Mouse (Mus musculus): ENCODE measurements at regions not wholly inside any gene's neighbourhood (a gene's known extent, or its start where the extent isn't known, plus 50 kb on each side); places are given as distances from the start of the nearest gene placed in this dataset.
A peak's percentile ranks its signal among the peaks of the same experiment; 100 is the strongest.

- intact Hi-C loops (cut with DNase I), result no loop called here
- DNase-seq, result no peak
Observed at GRCm38 (mm10) chr10:91971951-91972350, 750.3 kb downstream of the Nedd1 start.

GRCm38 (mm10) chr10:91967570-91968310, 754.5 kb downstream of the Nedd1 start:
- DNase-seq, result no peak
- intact Hi-C loops (cut with DNase I), result no loop called here

GRCm38 (mm10) chr10:91959734-91960492, 762.3 kb downstream of the Nedd1 start:
- DNase-seq, result no peak
- intact Hi-C loops (cut with DNase I), result no loop called here

GRCm38 (mm10) chr10:91953078-91953477, 769.1 kb downstream of the Nedd1 start:
- intact Hi-C loops (cut with DNase I), result no loop called here
- no peak for DNase-seq

- no peak for DNase-seq
- intact Hi-C loops (cut with DNase I), result no loop called here
Observed at GRCm38 (mm10) chr10:91923626-91924025, 742.5 kb upstream of the Tmpo start.

- intact Hi-C loops (cut with DNase I), result no loop called here
- DNase-seq, result no peak
Observed at GRCm38 (mm10) chr10:91889864-91890263, 708.7 kb upstream of the Tmpo start.

- intact Hi-C loops (cut with DNase I), result no loop called here
Observed at GRCm38 (mm10) chr10:91888537-91888936, 707.4 kb upstream of the Tmpo start.

GRCm38 (mm10) chr10:91883155-91883554, 702.0 kb upstream of the Tmpo start:
- no peak for DNase-seq
- intact Hi-C loops (cut with DNase I), result no loop called here

More at GRCm38 (mm10) chr10:91888537-91888936, 707.4 kb upstream of the Tmpo start:
- DNase-seq, result peak; percentile 9 to 10

- no peak for DNase-seq
- intact Hi-C loops (cut with DNase I), result no loop called here
Observed at GRCm38 (mm10) chr10:91882481-91882880, 701.4 kb upstream of the Tmpo start.

GRCm38 (mm10) chr10:91881521-91882228, 700.6 kb upstream of the Tmpo start:
- intact Hi-C loops (cut with DNase I), result no loop called here

GRCm38 (mm10) chr10:91875450-91875849, 694.3 kb upstream of the Tmpo start:
- intact Hi-C loops (cut with DNase I), result no loop called here
- no peak for DNase-seq

More at GRCm38 (mm10) chr10:91881521-91882228, 700.6 kb upstream of the Tmpo start:
- DNase-seq, result no peak

GRCm38 (mm10) chr10:91871244-91871643, 690.1 kb upstream of the Tmpo start:
- intact Hi-C loops (cut with DNase I), result no loop called here
- peak in 1 of 2 experiments; percentile 19 for DNase-seq

- intact Hi-C loops (cut with DNase I), result no loop called here
- DNase-seq, result no peak
Observed at GRCm38 (mm10) chr10:91858711-91859595, 677.8 kb upstream of the Tmpo start.

- no peak for DNase-seq
- intact Hi-C loops (cut with DNase I), result no loop called here
Observed at GRCm38 (mm10) chr10:91827074-91827473, 646.0 kb upstream of the Tmpo start.

GRCm38 (mm10) chr10:91823499-91823898, 642.4 kb upstream of the Tmpo start:
- no peak for DNase-seq
- intact Hi-C loops (cut with DNase I), result no loop called here

GRCm38 (mm10) chr10:91804870-91805269, 623.8 kb upstream of the Tmpo start:
- no peak for DNase-seq
- intact Hi-C loops (cut with DNase I), result no loop called here

Measured in heart, postnatal 10 days (tissue).